Mouse (Mus musculus) adrenal gland, postnatal 14 days (tissue): ENCODE measurements at regions not wholly inside any gene's neighbourhood (a gene's known extent, or its start where the extent isn't known, plus 50 kb on each side); places are given as distances from the start of the nearest gene placed in this dataset.

Source experiments
- DNase-seq: peaks from one replicate; pipeline ENCODE4 v3.0.0; 2021; ENCODE audit warnings: mixed read lengths

DNA sequence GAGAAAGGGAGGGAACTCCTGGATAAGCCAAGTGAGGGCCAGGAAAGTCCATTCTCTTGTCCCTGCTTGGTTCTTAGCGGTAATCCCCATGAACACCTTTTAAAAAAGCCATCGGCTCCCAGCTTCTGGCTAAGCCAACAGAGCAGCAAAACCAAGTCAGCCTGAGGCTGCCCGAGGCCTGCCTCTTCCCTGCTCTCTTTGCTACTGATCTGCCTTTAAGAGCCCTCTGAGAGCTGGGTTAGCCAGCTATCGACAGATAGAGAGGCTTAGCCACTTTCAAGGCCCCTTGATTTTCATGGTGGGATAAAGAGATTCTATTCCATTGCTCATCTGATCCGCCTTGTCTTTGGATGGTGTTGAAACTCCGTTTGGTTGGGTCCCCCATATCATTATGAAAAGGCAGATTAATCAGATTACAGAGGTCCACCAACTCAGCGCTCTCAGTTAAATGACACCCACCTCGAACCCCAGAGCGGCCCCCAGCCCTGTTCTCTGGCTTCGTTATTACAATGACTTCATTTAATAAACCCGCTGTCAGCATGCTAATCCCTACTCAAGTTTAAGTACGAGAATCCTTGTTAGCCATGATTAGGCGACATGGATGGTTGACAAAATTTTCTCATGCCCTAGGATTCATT, 66.1 kb downstream of the Slc4a3 start:
- DNase-seq = no peak

GRCm38 (mm10) chr1:75613206-75613605, 67.1 kb downstream of the Slc4a3 start:
- no peak for DNase-seq

DNA sequence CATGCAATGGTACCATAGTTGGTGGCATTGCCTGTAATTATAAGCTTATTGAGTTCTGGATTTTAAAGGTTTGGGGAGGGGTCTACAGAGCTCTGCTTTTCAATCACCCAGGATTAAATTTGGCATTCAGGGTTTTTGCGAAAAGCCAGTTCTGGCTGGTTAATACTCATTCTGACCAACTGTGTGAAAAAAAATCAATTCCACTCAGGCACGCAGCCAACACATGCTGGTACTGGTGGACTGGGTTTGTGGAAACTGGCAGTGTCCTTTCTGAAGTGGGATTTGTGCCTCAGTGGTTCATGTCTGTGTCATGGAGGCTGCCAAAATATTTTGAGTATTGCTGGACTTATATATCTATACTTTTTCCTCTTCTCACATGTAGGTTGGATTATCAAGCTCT, 70.9 kb downstream of the Slc4a3 start:
- DNase-seq = no peak

DNA sequence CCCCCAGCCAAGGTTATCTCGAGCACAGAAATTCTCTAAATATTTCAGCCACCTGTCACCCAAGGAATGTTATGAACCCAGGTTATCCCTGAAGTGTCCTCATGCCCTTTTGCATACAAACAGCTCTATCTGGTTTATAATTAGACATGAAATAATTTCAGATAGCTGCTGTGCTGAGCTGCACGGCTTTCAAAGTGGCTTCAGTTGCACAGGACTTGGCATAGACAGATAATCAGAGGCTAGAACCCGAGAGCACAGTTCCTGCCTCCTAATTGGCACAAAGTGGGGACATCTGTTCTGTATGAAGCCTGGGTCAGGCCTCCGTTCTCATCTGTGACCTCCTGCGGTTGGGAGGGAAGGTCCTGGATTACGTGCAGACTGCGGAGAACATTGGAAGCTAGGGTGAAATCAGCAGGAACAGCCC, 72.3 kb downstream of the Slc4a3 start:
- no peak for DNase-seq

DNA sequence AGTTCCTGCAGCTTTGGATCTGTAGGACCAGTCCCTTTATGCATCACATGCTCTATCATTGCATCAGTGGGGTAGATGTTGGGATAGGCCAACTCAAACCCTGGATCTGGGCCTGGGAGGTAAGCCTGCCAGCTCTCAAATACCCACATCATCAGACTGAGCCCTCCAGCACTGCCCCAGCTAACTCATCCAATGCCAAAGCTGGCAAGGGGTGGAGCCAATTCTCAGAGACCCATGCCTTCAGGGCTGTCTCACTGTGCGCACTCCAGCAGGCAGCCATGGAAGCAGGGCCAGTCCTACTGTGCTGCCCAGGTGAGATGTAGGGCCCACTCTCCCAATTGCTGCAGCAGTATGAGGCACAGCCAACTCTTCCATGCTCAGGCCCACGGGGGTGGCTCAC, 84.2 kb downstream of the Slc4a3 start:
- DNase-seq = no peak

GRCm38 (mm10) chr1:75631729-75632128, 85.7 kb downstream of the Slc4a3 start:
- no peak for DNase-seq

- peak; percentile 16 for DNase-seq
These were observed 89.5 kb downstream of the Slc4a3 start for GRCm38 (mm10) chr1:75635591-75635990.

GRCm38 (mm10) chr1:75639031-75640001, 93.2 kb downstream of the Slc4a3 start:
- no peak for DNase-seq

DNA sequence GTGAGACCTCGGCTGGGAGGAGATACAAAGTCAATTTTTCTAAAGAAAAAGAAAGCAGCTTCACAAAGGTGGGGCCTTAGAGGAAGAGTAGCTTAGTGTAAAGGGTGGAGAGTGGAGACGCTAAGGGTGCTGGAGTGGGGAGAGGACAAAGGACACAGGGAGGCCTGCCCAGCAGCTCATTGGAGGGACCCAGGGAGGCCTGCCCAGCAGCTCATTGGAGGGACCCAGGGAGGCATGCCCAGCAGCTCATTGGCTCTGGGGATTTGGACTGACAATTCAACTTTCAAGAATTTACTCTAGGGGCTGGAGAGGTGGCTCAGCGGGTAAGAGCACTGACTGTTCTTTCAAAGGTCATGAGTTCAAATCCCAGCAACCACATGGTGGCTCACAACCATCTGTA, 96.4 kb downstream of the Slc4a3 start:
- DNase-seq = no peak

DNA sequence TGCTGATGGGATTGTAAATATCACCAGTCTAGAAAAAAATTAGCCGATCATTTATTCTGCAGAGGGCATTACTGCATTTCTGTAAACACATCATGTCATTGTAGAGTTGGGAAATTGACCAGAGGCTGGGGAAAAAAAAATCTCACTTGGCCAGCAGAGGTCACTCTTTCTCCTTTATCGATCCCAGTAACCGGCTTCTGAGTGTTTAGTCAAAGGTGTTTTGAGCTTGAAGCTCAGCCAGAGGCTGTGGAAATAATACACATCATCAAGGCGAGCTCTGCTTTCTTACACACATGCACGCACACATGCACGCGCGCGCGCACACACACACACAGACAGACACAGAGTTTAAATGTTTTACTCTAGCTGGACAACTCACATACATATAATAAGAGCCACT, 106.5 kb downstream of the Slc4a3 start:
- peak; percentile 67 for DNase-seq

- no peak for DNase-seq
These were observed 107.0 kb downstream of the Slc4a3 start for GRCm38 (mm10) chr1:75652987-75653573.

DNA sequence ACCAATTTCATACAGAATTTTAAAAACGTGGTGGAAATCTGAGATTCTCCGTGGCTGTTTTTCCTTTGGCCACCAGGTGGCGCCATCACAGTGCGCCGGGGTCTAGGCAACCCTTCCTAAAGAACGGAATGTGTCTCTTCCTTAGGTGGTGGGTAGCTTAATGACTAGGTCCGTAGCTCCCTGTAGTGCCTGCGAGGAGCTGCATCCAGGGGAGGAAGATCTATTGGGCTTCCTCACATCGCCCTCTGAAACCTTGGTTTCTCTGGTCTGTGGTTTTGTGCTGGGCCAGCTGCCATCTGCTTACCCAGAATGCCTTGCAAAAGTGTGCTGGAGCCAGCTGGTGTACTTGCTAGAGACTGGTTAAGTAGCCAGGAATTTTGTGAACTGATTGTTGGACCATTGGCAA, 107.6 kb downstream of the Slc4a3 start:
- peak; percentile 76 for DNase-seq

DNA sequence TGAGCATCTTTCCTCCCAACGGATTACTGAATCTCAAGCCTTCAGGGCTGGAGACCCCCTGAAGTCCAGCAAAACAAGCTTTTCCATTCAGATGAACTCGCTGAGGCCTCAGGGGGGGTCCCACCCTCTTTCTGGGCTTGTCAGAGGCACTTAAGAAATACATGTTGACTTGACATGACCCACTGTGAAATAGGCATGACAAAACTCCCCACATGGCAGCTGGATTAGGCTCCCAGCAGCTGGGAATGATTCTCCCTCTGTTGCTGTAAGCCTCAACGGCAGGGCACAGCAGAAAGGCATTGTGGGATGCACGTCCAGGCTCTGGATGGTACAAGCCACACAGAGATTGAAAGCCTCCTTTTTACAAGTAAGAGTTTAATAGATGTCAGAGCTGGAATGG, 110.5 kb downstream of the Slc4a3 start:
- DNase-seq = no peak

DNA sequence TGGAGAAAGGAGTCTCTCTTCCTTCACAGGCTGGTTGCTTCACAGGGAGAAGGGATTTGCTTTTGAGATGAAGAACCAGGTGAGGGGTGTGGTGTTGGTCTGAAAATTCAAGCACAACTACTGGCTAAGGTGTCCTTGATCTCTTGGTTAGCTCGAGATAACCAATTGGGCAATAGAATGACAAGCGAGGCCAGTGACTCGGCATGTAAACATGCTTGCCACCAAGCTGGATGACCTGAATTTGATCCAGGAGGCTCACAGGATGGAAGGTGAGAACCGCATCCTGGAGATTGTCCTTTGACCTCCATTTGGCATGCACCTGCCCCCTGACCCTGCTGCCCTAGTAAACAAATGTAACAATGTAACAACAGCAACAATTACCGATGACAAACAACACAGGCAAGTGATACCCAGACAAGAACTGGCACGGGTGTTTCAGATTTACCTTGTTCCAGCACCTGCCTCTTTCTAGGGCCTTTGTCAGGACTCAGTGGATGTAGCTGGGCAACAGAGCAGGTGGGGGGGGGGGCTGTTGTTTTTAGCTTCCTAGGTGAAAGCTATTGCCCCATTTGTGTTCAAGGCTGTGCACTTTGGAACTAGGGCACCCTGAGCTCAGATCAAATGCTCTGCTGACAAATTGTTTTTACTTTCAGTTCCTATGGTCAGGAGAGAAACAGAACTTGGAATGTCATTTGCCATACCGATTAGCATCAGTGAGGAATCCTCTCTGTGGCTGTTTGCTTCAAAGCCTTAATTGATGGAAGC, 114.5 kb downstream of the Slc4a3 start:
- no peak for DNase-seq

- DNase-seq = no peak
These were observed 116.3 kb downstream of the Slc4a3 start for GRCm38 (mm10) chr1:75662141-75662990.

GRCm38 (mm10) chr1:75667736-75668269, 121.7 kb downstream of the Slc4a3 start:
- no peak for DNase-seq

DNA sequence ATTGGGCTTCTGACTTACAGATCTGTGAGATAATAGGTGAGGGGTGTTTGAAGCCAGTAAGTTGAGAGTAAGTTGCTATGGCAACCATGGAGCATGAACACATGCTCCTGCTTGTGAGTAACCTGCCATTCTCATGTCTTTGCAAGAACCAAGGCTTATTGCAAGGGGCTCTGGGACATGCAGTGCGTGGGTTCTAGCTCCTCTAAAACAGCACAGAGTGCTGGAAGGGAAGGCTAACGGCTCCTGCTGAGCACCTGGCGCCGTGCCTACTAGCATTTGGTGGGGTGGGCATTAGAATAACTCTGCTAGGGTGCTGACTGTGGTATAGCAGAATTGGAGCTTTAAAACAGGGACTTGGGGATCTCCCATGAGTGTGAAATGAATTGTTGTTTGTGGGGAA, 130.2 kb downstream of the Slc4a3 start:
- no peak for DNase-seq

DNA sequence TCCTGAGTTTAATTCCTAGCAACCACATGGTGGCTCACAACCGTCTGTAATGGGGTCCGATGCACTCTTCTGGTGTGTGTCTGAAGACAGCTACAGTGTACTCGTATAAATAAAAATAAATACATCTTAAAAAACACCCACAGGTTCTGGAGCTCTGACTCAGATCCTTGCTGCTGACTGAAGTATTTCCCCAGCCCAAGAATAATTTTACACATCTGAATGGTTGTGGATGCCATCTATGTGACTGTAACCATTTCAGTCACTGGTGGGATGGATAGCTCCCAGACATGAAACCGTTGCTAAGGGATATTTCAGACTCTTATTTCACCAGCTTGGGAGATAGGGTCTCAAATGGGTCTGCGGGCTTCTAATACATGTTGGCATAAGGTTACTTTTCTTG, 131.6 kb downstream of the Slc4a3 start:
- DNase-seq = no peak

DNA sequence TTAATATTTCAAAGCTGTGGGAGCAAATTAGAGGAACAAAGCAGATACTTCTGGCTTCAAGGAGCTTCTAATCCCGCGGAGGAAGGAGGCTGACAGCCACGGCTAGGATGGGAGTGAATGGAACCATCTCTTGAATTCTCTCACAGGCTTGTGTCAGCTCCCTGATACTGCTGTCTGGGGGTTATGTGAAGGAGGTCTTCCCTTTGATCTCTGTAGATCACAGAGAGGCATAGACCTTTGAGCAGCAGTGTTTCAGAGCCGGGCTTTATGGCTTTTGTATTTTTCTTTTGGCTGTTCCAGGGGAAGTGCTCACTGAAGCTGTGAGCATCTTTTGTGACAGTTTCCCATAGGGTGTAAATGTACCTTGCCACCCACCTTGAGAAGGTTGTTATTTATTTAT, 132.2 kb downstream of the Slc4a3 start:
- DNase-seq = no peak

DNA sequence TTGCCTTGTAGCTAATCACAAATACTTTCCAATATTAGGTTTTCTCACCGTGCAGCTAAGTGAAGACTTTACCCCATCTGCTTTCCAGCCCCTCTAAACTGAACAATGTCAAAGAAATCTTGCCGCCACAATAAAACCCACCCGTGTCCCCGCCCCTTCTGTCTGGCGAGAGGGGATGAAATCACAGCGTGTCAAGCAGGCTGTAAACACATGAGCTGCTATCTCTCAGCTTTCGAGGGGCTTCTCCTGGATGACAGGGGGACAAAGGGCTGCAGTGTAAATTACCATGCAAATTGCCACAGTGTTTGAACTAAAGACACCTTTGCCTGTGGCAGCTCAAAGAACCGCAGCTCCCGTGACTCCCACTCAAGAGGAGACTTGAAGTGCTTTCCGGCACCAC, 134.3 kb downstream of the Slc4a3 start:
- DNase-seq = no peak

DNA sequence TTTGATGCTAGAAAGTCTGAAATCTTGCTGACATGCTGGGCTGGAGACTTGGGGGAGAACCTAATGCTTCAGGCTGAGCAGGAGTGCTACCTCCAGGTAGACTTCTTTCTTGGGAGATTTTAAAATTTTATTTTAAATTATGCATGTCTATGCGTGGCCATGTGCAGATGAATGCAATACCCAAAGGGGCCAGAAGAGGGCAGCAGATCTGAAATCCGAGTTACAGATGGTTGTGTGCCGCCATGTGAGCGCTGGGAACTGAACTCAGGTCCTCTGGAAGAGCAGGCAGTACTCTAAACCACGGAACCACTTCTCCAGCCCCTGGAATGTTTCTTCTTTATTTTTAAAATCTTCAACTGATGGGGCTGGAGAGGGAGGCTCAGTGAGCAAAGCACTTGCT, 135.8 kb downstream of the Slc4a3 start:
- no peak for DNase-seq
